Mouse (Mus musculus) lung, adult 2 months (tissue): ENCODE measurements around the gene Padi6. TPM values are rescaled to one million over a fixed set of nuclear protein-coding genes. Genes with fewer than 3 reads are reported as not detected.

Experiments
- DNase-seq: peaks from one replicate; pipeline ENCODE4 v3.0.0; 2022
- H3K4me1 ChIP-seq: fragments of 200-500 bp; 2 replicates; pipeline ENCODE4 v1.6.1; 2011; ENCODE audit warnings: low read length; ENCODE audit not compliant: control insufficient read depth, insufficient read depth
- H3K4me3 ChIP-seq: fragments of 200-500 bp; replicated peaks from 2 replicates; pipeline ENCODE3; 2011; ENCODE audit warnings: low read depth, mild to moderate bottlenecking, control low read depth, low read length; ENCODE audit errors: extremely low read depth
- CTCF ChIP-seq: fragments of 200-500 bp; IDR thresholded peaks from 2 replicates; pipeline ENCODE4 v1.5.1; 2011; ENCODE audit warnings: mild to moderate bottlenecking, low read length, control low read depth; ENCODE audit not compliant: insufficient read depth
- POLR2A ChIP-seq: fragments of 200-500 bp; IDR thresholded peaks from 2 replicates; pipeline ENCODE4 v1.6.1; 2011; ENCODE audit warnings: low read depth, mild to moderate bottlenecking, control low read depth, low read length, borderline replicate concordance; ENCODE audit errors: extremely low read depth
- WGBS: fragments of 180-500 bp; shearing (Covaris S2); methylation state at CpG from one replicate; pipeline ENCODE4 v1.1.7; 2018; 5-methylcytosine and 5-hydroxymethylcytosine counted together
- polyA plus RNA-seq: library from polyadenylated mRNA; depleted of rRNA; stranded (reverse); fragments of >200 nt; gene quantifications from 2 replicates; pipeline ENCODE4 v1.2.3, GENCODE M21; 2012

The Padi6 gene
- polyA plus RNA-seq, 1 experiment: not detected

GRCm38 (mm10) chr4:140755811-140756210 lies 13.4 kb upstream of the Padi6 start:
- 75% methylated on average over 3 of the region's 3 CpGs for WGBS
- DNase-seq: no peak
- Histone ChIP-seq H3K4me1 (no peaks in the 10 kb centered on the region), H3K4me3 (no peak overlapping the region)
- no peak for TF ChIP-seq CTCF
- no peak for TF ChIP-seq POLR2A

- Histone ChIP-seq H3K4me3 (no peak overlapping the region), H3K4me1 (no peaks in the 10 kb centered on the region)
- WGBS: 49% methylated on average over 7 of the region's 7 CpGs
- no peak for TF ChIP-seq CTCF
- TF ChIP-seq POLR2A: no peak
- DNase-seq: no peak
These were observed 10.9 kb upstream of the Padi6 start for GRCm38 (mm10) chr4:140753366-140753765.

GRCm38 (mm10) chr4:140750328-140750727 lies 7.9 kb upstream of the Padi6 start:
- Histone ChIP-seq H3K4me3 (no peak overlapping the region), H3K4me1 (no peaks in the 10 kb centered on the region)
- WGBS: 17% methylated on average over 19 of the region's 19 CpGs
- TF ChIP-seq POLR2A (no peak), CTCF (no peak)
- peak; percentile 47 for DNase-seq

GRCm38 (mm10) chr4:140747978-140748377 lies 5.5 kb upstream of the Padi6 start:
- no peak for DNase-seq
- TF ChIP-seq CTCF (no peak), POLR2A (no peak)

GRCm38 (mm10) chr4:140744654-140745053 lies 2.2 kb upstream of the Padi6 start:
- no peak for TF ChIP-seq POLR2A
- peak; percentile 82 for TF ChIP-seq CTCF
- WGBS: 15% methylated on average over 3 of the region's 3 CpGs
- peak; percentile 19 for DNase-seq
- H3K4me1 ChIP-seq: no peaks in the 10 kb centered on the region
- H3K4me3 ChIP-seq: no peak overlapping the region

More at GRCm38 (mm10) chr4:140747978-140748377, 5.5 kb upstream of the Padi6 start:
- Histone ChIP-seq H3K4me3 (no peak overlapping the region), H3K4me1 (no peaks in the 10 kb centered on the region)
- WGBS: 27% methylated on average over 12 of the region's 12 CpGs

GRCm38 (mm10) chr4:140743086-140743485 lies 643 bp upstream of the Padi6 start:
- Histone ChIP-seq H3K4me3 (no peak overlapping the region), H3K4me1 (no peaks in the 10 kb centered on the region)
- no peak for DNase-seq
- WGBS: 36% methylated on average over 4 of the region's 4 CpGs
- TF ChIP-seq POLR2A (no peak), CTCF (no peak)

- Histone ChIP-seq H3K4me3 (no peak overlapping the region), H3K4me1 (no peaks in the 10 kb centered on the region)
- WGBS: 74% methylated on average over 6 of the region's 6 CpGs
- no peak for TF ChIP-seq CTCF
- TF ChIP-seq POLR2A: no peak
- DNase-seq: no peak
These were observed 1.0 kb downstream of the Padi6 start for GRCm38 (mm10) chr4:140741401-140741800.

GRCm38 (mm10) chr4:140740655-140741054 lies 1.8 kb downstream of the Padi6 start:
- no peak for TF ChIP-seq POLR2A
- no peak for TF ChIP-seq CTCF
- Histone ChIP-seq H3K4me3 (no peak overlapping the region), H3K4me1 (no peaks in the 10 kb centered on the region)
- DNase-seq: no peak
- 72% methylated on average over 11 of the region's 11 CpGs for WGBS

- 72% methylated on average over 7 of the region's 7 CpGs for WGBS
- Histone ChIP-seq H3K4me1 (no peaks in the 10 kb centered on the region), H3K4me3 (no peak overlapping the region)
- DNase-seq: no peak
- TF ChIP-seq CTCF: no peak
- TF ChIP-seq POLR2A: no peak
These were observed 9.6 kb downstream of the Padi6 start for GRCm38 (mm10) chr4:140732871-140733270.

GRCm38 (mm10) chr4:140731654-140732053 lies 10.8 kb downstream of the Padi6 start:
- 80% methylated on average over 4 of the region's 4 CpGs for WGBS
- TF ChIP-seq POLR2A (no peak), CTCF (peak; percentile 21; the same call in 1 of the 2 replicates)
- Histone ChIP-seq H3K4me1 (no peaks in the 10 kb centered on the region), H3K4me3 (no peak overlapping the region)
- no peak for DNase-seq
